Mouse (Mus musculus) layer of hippocampus, postnatal 10 days (tissue): Measurements from ENCODE around the gene Dennd6b. TPM values are rescaled to one million over a fixed set of nuclear protein-coding genes. Genes with fewer than 3 reads are reported as not detected.

Experiments used
- DNase-seq, 2 experiments: peaks; one replicate each; pipeline ENCODE4 v3.0.0; 2021; ENCODE audit warnings: low spot score in 2 of 2
- microRNA-seq, 2 experiments: library from miRNA; unstranded; fragments of <30 nt; microRNA quantifications; one replicate each; pipeline ENCODE4 v1.2.0; 2021
- total RNA-seq, 2 experiments: library from RNA; stranded (reverse); gene quantifications; 2 replicates each; pipeline ENCODE4 v1.2.3; 2021

Gene Dennd6b
- total RNA-seq, 2 experiments from 2014 or later: 33.1 to 37.5 TPM

GRCm38 (mm10) chr15:89137378-89138045, 58.8 kb downstream of the Dennd6b start:
- no peak for DNase-seq

DNA sequence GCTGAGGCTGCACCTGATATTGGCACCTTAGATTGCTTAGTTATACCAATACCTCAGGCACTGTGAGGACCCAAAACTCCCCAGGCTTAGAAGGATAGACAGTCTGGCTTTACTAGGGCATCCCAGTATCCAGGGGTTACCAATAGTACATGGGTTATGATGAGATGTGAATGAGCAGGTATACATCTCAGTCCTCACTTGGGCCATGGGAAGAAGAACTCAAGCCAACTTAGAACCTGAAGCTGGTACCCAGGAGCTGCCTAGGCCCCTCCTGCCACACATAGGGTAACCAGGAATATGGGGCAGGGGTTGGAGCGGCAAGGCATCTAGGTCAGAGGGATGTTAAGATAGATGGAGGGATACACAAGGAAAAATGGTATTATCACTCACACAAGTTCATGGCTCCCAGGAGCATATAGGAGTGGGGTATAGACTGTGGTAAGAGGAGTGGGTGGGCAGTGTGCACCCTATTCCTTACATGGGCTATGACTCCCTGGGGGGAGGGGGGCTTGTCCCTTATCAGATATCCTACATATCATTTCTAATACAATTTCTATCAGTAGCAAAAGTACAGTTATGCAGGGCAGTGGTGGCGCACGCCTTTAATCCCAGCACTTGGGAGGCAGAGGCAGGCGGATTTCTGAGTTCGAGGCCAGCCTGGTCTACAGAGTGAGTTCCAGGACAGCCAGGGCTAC, 59.7 kb downstream of the Dennd6b start:
- DNase-seq: no peak

Small RNA genes within 50 kb of the gene (microRNA-seq; reads per million reads assigned to microRNA genes)
- gene Mir6958 (2.2 to 4.9 reads per million in 2 experiments), gene Mir7118 (0.89 to 1.8 reads per million in 2 experiments)

Other genes starting within 250 kb of the Dennd6b start
- gene Ttll8, start 242.1 kb downstream of the Dennd6b start, total RNA-seq: 1 to 10 TPM; 3.1 to 3.5 TPM
- 100 to 1,000 TPM; 138 to 141 TPM for gene Mlc1, start 217.5 kb downstream of the Dennd6b start, total RNA-seq
- gene Mov10l1, start 213.6 kb downstream of the Dennd6b start, total RNA-seq: not detected
- 100 to 1,000 TPM; 119 to 121 TPM for gene Panx2, start 136.8 kb downstream of the Dennd6b start, total RNA-seq
- gene Trabd, start 121.4 kb downstream of the Dennd6b start, total RNA-seq: 10 to 100 TPM; 22.7 to 26.2 TPM
- gene Selenoo, start 107.4 kb downstream of the Dennd6b start, total RNA-seq: 10 to 100 TPM; 21.4 to 21.5 TPM
- gene Tubgcp6, start 73.4 kb downstream of the Dennd6b start, total RNA-seq: 10 to 100 TPM; 26.5 to 30.0 TPM
- gene Hdac10, start 67.8 kb downstream of the Dennd6b start, total RNA-seq: 10 to 100 TPM; 17.2 to 19.4 TPM
- 1 to 10 TPM; 4.0 to 5.5 TPM for gene Mapk12, start 55.8 kb downstream of the Dennd6b start, total RNA-seq
- 10 to 100 TPM; 18.4 to 25.3 TPM for gene Mapk11, start 46.9 kb downstream of the Dennd6b start, total RNA-seq
- gene Plxnb2, start 15.7 kb downstream of the Dennd6b start, total RNA-seq: 10 to 100 TPM; 65.4 to 78.2 TPM
- 100 to 1,000 TPM; 159 to 174 TPM for gene Ppp6r2, start 15.1 kb upstream of the Dennd6b start, total RNA-seq
- 100 to 1,000 TPM; 215 to 259 TPM for gene Sbf1, start 118.8 kb upstream of the Dennd6b start, total RNA-seq
- gene Adm2, start 126.2 kb upstream of the Dennd6b start, total RNA-seq: not detected
- gene Miox, start 137.9 kb upstream of the Dennd6b start, total RNA-seq: not detected
- 10 to 100 TPM; 24.1 to 29.3 TPM for gene Lmf2, start 159.2 kb upstream of the Dennd6b start, total RNA-seq
- 10 to 100 TPM; 73.2 to 82.3 TPM for gene Ncaph2, start 159.2 kb upstream of the Dennd6b start, total RNA-seq
- 10 to 100 TPM; 27.9 to 29.1 TPM for gene Sco2, start 177.3 kb upstream of the Dennd6b start, total RNA-seq
- gene Tymp, start 180.5 kb upstream of the Dennd6b start, total RNA-seq: 1 to 10 TPM; 1.1 to 1.4 TPM
- 1 to 10 TPM; 3.7 to 4.2 TPM for gene Odf3b, start 182.8 kb upstream of the Dennd6b start, total RNA-seq
- under 1 TPM; 0.13 to 0.18 TPM for gene Klhdc7b, start 188.4 kb upstream of the Dennd6b start, total RNA-seq
- gene Syce3, start 214.0 kb upstream of the Dennd6b start, total RNA-seq: not detected
- gene Cpt1b, start 229.4 kb upstream of the Dennd6b start, total RNA-seq: 1 to 10 TPM; 3.9 to 4.5 TPM
- 1 to 10 TPM; 2.0 to 2.4 TPM for gene C730034F03Rik, start 233.1 kb upstream of the Dennd6b start, total RNA-seq
- gene Gm44502, start 233.2 kb upstream of the Dennd6b start, total RNA-seq: not detected
- gene Chkb, start 233.4 kb upstream of the Dennd6b start, total RNA-seq: 10 to 100 TPM; 51.1 to 59.8 TPM